ENCODE assay signal across 10 mouse cellular contexts in genomic region chr15:85327808-85328207, GRCm38 (mm10). TPM values are rescaled to one million over a fixed set of nuclear protein-coding genes. Genes with fewer than 3 reads are reported as not detected.
DNase-seq lines count a peak whose midpoint lies in the region; ATAC-seq and TF ChIP-seq lines count a peak whose summit lies in the region.
"Had no signal": no experiment of that assay in that cellular context is flagged by ENCODE, and none has a peak within 500 bp of the region (broad histone marks: within the 10 kb centered on the region; RNA-seq: fewer than 3 reads in every experiment).

No protein-coding gene starts in this region.

- H3K79me2 ChIP-seq in MEL (ENCODE audit: control insufficient read depth, insufficient read depth, low read length, poor library complexity), result no peaks in the 10 kb centered on the region

- H3K9ac ChIP-seq in MEL (ENCODE audit: control insufficient read depth, low read depth, low read length, poor library complexity, severe bottlenecking), result no peak overlapping the region
- H3K9ac ChIP-seq in intestine, embryonic 16.5 days (ENCODE audit: low read depth, low read length), result no peak overlapping the region
- H3K9ac ChIP-seq in hindbrain, embryonic 12.5 days, result no peak overlapping the region
- H3K9ac ChIP-seq: forebrain, embryonic 12.5 days had no signal

- H3K36me3 ChIP-seq in MEL (ENCODE audit: control insufficient read depth in 1 of 2, insufficient read depth in 2 of 2, low read length in 2 of 2), result no peaks in the 10 kb centered on the region
- H3K36me3 ChIP-seq in intestine, embryonic 16.5 days (ENCODE audit: control insufficient read depth, insufficient read depth, low read length), result no peaks in the 10 kb centered on the region
- H3K36me3 ChIP-seq in hindbrain, embryonic 12.5 days, result no peaks in the 10 kb centered on the region
- H3K36me3 ChIP-seq: forebrain, embryonic 12.5 days; G1E had no signal

- no peak for ATAC-seq in intestine, embryonic 16.5 days
- ATAC-seq in hindbrain, embryonic 12.5 days (ENCODE audit: low FRiP score), result no peak

- DNase-seq in layer of hippocampus, adult 11-12 months (ENCODE audit: low spot score), result peak; percentile 33
- DNase-seq in layer of hippocampus, adult 18-20 months (ENCODE audit: low spot score in 2 of 2), result no peak
- peak; percentile 30 for DNase-seq in MEL (ENCODE audit: low read depth, low spot score)
- peak; percentile 62 for DNase-seq in induced T-regulatory cell, adult 2 months (ENCODE audit: low read depth)
- DNase-seq in naive thymus-derived CD4-positive, alpha-beta T cell, adult 2 months (ENCODE audit: low read depth), result peak; percentile 50
- no peak for DNase-seq in gastrocnemius, adult 8-10 months (ENCODE audit: low spot score in 2 of 2)

- no peak for TF ChIP-seq CTCF in MEL (IDR thresholded peaks at IDR 0.05 in 2 of 3, conservative IDR thresholded peaks at IDR 0.05 in 1 of 3; ENCODE audit: control insufficient read depth in 1 of 3, insufficient read depth in 1 of 3, low read depth in 2 of 3, low read length in 3 of 3, poor library complexity in 1 of 3, severe bottlenecking in 1 of 3)

- TF ChIP-seq POLR2A in MEL (IDR thresholded peaks at IDR 0.05; ENCODE audit: control insufficient read depth in 1 of 2, insufficient read depth in 1 of 2, low read depth in 1 of 2, low read length in 2 of 2, poor library complexity in 1 of 2), result no peak

- no peak overlapping the region for H3K4me2 ChIP-seq in intestine, embryonic 16.5 days (ENCODE audit: low read depth, low read length)
- H3K4me2 ChIP-seq in hindbrain, embryonic 12.5 days (replicated peaks), result no peak overlapping the region
- H3K4me2 ChIP-seq: forebrain, embryonic 12.5 days had no signal

- H3K27me3 ChIP-seq in MEL (ENCODE audit: control insufficient read depth in 1 of 2, insufficient read depth in 2 of 2, low read length in 2 of 2), result no peaks in the 10 kb centered on the region
- no peaks in the 10 kb centered on the region for H3K27me3 ChIP-seq in intestine, embryonic 16.5 days (replicated peaks; ENCODE audit: control insufficient read depth, insufficient read depth, low read length)
- no peaks in the 10 kb centered on the region for H3K27me3 ChIP-seq in hindbrain, embryonic 12.5 days

- TF ChIP-seq EP300 in MEL (IDR thresholded peaks at IDR 0.05; ENCODE audit: low read depth in 1 of 2, low read length in 2 of 2), result no peak

- 46% methylated on average over 11 of the region's 11 CpGs for WGBS in intestine, embryonic 16.5 days
- WGBS in hindbrain, embryonic 12.5 days, result 68% methylated on average over 11 of the region's 11 CpGs

- H3K4me1 ChIP-seq in MEL (ENCODE audit: control insufficient read depth in 1 of 2, insufficient read depth in 2 of 2, low read length in 2 of 2), result peaks cover 0 to 3% of the 10 kb centered on the region in 2 experiments; a peak in 1 of 4 replicates
- H3K4me1 ChIP-seq in intestine, embryonic 16.5 days (ENCODE audit: control insufficient read depth, insufficient read depth, low read length), result no peaks in the 10 kb centered on the region
- no peaks in the 10 kb centered on the region for H3K4me1 ChIP-seq in hindbrain, embryonic 12.5 days
- H3K4me1 ChIP-seq: forebrain, embryonic 12.5 days had no signal

- no peak overlapping the region for H3K27ac ChIP-seq in MEL (ENCODE audit: control insufficient read depth, low read depth, low read length)
- no peak overlapping the region for H3K27ac ChIP-seq in intestine, embryonic 16.5 days (ENCODE audit: low read length)
- H3K27ac ChIP-seq in hindbrain, embryonic 12.5 days, result no peak overlapping the region
- H3K27ac ChIP-seq: forebrain, embryonic 12.5 days had no signal

- no peak for TF ChIP-seq RAD21 in MEL (IDR thresholded peaks at IDR 0.05; ENCODE audit: low read depth, low read length)

- peak overlapping the region; percentile 12 to 48 for H3K4me3 ChIP-seq in MEL (ENCODE audit: control insufficient read depth in 1 of 2, insufficient read depth in 1 of 2, low read depth in 2 of 2, low read length in 2 of 2)
- H3K4me3 ChIP-seq in intestine, embryonic 16.5 days (ENCODE audit: low read length), result no peak overlapping the region
- H3K4me3 ChIP-seq in hindbrain, embryonic 12.5 days, result no peak overlapping the region
- H3K4me3 ChIP-seq: forebrain, embryonic 12.5 days had no signal

- H3K9me3 ChIP-seq in MEL (replicated peaks; ENCODE audit: insufficient read depth, low read length), result no peaks in the 10 kb centered on the region
- no peaks in the 10 kb centered on the region for H3K9me3 ChIP-seq in intestine, embryonic 16.5 days (ENCODE audit: control insufficient read depth, low read length)
- H3K9me3 ChIP-seq in hindbrain, embryonic 12.5 days (replicated peaks), result no peaks in the 10 kb centered on the region
- H3K9me3 ChIP-seq: forebrain, embryonic 12.5 days; G1E had no signal

TF ChIP-seq in MEL, 35 proteins besides CTCF, POLR2A, EP300 and RAD21:
- no peak for TF ChIP-seq MXI1 (IDR thresholded peaks at IDR 0.05; ENCODE audit: low read depth, low read length)
- peak; percentile 17; the same call in 1 of the 2 replicates for TF ChIP-seq MAX (IDR thresholded peaks at IDR 0.05; ENCODE audit: low read length)

RNA-seq across cellular contexts. Expression of gene Atxn10, which starts 8.2 kb away (rescaled TPM):
- 100 to 1,000 TPM; 286 to 293 TPM for total RNA-seq in layer of hippocampus, adult 18-20 months (2021)
- total RNA-seq in MEL (2012; rRNA removed), result 24.5 and 28.8 TPM in 2 replicates
- 10 to 100 TPM; 45.0 to 75.6 TPM for polyA plus RNA-seq in MEL (2012; ENCODE audit: insufficient read depth in 1 of 2, insufficient read length in 2 of 2, low read depth in 1 of 2, low replicate concordance in 2 of 2, missing spikeins in 1 of 2)
- 179 and 194 TPM in 2 replicates for polyA plus RNA-seq in intestine, embryonic 16.5 days (2015; fragmentation: Nextera tagmentation; extraction: Ambion mirVana)
- total RNA-seq in gastrocnemius, adult 8-10 months (2022), result 10 to 100 TPM; 26.0 to 27.9 (median 27.0) TPM
- polyA plus RNA-seq in hindbrain, embryonic 12.5 days (2016; fragmentation: Nextera tagmentation; extraction: Ambion mirVana), result 402 and 422 TPM in 2 replicates

Comparison
In these comparisons a context has a peak if more than half of its experiments do, and no peak if none do; other contexts are left out.
1. DNase-seq: peak in layer of hippocampus, adult 11-12 months (single experiment), MEL (single experiment), induced T-regulatory cell, adult 2 months (single experiment) and naive thymus-derived CD4-positive, alpha-beta T cell, adult 2 months (single experiment); none in layer of hippocampus, adult 18-20 months (0 of 2) and gastrocnemius, adult 8-10 months (0 of 2).
2. H3K4me3 ChIP-seq: peak in MEL (2 of 2); none in intestine, embryonic 16.5 days (single experiment) and hindbrain, embryonic 12.5 days (single experiment).